Mouse (Mus musculus): Measurements from ENCODE around the gene Atic. TPM values are rescaled to one million over a fixed set of nuclear protein-coding genes. Genes with fewer than 3 reads are reported as not detected.

Gene Atic
- polyA plus RNA-seq, 1 experiment, result 19.2 TPM

GRCm38 (mm10) chr1:71576837-71577236 lies 19.9 kb downstream of the Atic start:
- Histone ChIP-seq H3K36me3 (ENCODE audit: control insufficient read depth, insufficient read depth, low read length) (peaks cover 1% of the 10 kb centered on the region; the same call in 1 of the 2 replicates), H3K4me3 (ENCODE audit: insufficient read depth, low read depth, low read length) (no peak overlapping the region), H3K4me1 (ENCODE audit: control insufficient read depth, insufficient read depth, low read length) (no peaks in the 10 kb centered on the region; the same call in 1 of the 2 replicates), H3K27me3 (replicated peaks; ENCODE audit: control insufficient read depth, insufficient read depth, low read length) (no peaks in the 10 kb centered on the region), H3K27ac (ENCODE audit: insufficient read depth, low read depth, low read length) (no peak overlapping the region)
- DNase-seq, result no peak
- WGBS, result 91% methylated on average over 6 of the region's 6 CpGs
- no peak for TF ChIP-seq CTCF (conservative IDR thresholded peaks at IDR 0.05; ENCODE audit: insufficient read depth, insufficient read length, low read depth, low read length)
- TF ChIP-seq POLR2A (IDR thresholded peaks at IDR 0.05; ENCODE audit: low read depth, low read length), result no peak

- no peaks in the 10 kb centered on the region; the same call in 1 of the 2 replicates for H3K4me1 ChIP-seq (ENCODE audit: control insufficient read depth, insufficient read depth, low read length)
- 58% methylated on average over 4 of the region's 4 CpGs for WGBS
- TF ChIP-seq CTCF (conservative IDR thresholded peaks at IDR 0.05; ENCODE audit: insufficient read depth, insufficient read length, low read depth, low read length) (no peak), POLR2A (IDR thresholded peaks at IDR 0.05; ENCODE audit: low read depth, low read length) (no peak)
- H3K27ac ChIP-seq (ENCODE audit: insufficient read depth, low read depth, low read length), result no peak overlapping the region
- peak; percentile 78 for DNase-seq
- peaks cover 1% of the 10 kb centered on the region; the same call in 1 of the 2 replicates for H3K36me3 ChIP-seq (ENCODE audit: control insufficient read depth, insufficient read depth, low read length)
- H3K4me3 ChIP-seq (ENCODE audit: insufficient read depth, low read depth, low read length), result no peak overlapping the region
- H3K27me3 ChIP-seq (replicated peaks; ENCODE audit: control insufficient read depth, insufficient read depth, low read length), result no peaks in the 10 kb centered on the region
These were observed 22.6 kb downstream of the Atic start for GRCm38 (mm10) chr1:71579526-71579925.

- no peaks in the 10 kb centered on the region for H3K27me3 ChIP-seq (replicated peaks; ENCODE audit: control insufficient read depth, insufficient read depth, low read length)
- no peak for TF ChIP-seq CTCF (conservative IDR thresholded peaks at IDR 0.05; ENCODE audit: insufficient read depth, insufficient read length, low read depth, low read length)
- TF ChIP-seq POLR2A (IDR thresholded peaks at IDR 0.05; ENCODE audit: low read depth, low read length), result no peak
- no peak overlapping the region for H3K27ac ChIP-seq (ENCODE audit: insufficient read depth, low read depth, low read length)
- no peak for DNase-seq
- WGBS, result 94% methylated on average over 12 of the region's 12 CpGs
- no peaks in the 10 kb centered on the region; the same call in 1 of the 2 replicates for H3K4me1 ChIP-seq (ENCODE audit: control insufficient read depth, insufficient read depth, low read length)
- H3K4me3 ChIP-seq (ENCODE audit: insufficient read depth, low read depth, low read length), result no peak overlapping the region
- peaks cover 1% of the 10 kb centered on the region; the same call in 1 of the 2 replicates for H3K36me3 ChIP-seq (ENCODE audit: control insufficient read depth, insufficient read depth, low read length)
These were observed 23.5 kb downstream of the Atic start for GRCm38 (mm10) chr1:71580408-71580807.

GRCm38 (mm10) chr1:71583302-71583701 lies 26.4 kb downstream of the Atic start:
- H3K27me3 ChIP-seq (replicated peaks; ENCODE audit: control insufficient read depth, insufficient read depth, low read length), result no peaks in the 10 kb centered on the region
- H3K27ac ChIP-seq (ENCODE audit: insufficient read depth, low read depth, low read length), result no peak overlapping the region
- no peak for TF ChIP-seq POLR2A (IDR thresholded peaks at IDR 0.05; ENCODE audit: low read depth, low read length)
- TF ChIP-seq CTCF (conservative IDR thresholded peaks at IDR 0.05; ENCODE audit: insufficient read depth, insufficient read length, low read depth, low read length), result no peak
- no peak for DNase-seq
- H3K36me3 ChIP-seq (ENCODE audit: control insufficient read depth, insufficient read depth, low read length), result no peaks in the 10 kb centered on the region
- H3K4me3 ChIP-seq (ENCODE audit: insufficient read depth, low read depth, low read length), result no peak overlapping the region
- 93% methylated on average over 8 of the region's 8 CpGs for WGBS
- H3K4me1 ChIP-seq (ENCODE audit: control insufficient read depth, insufficient read depth, low read length), result no peaks in the 10 kb centered on the region; the same call in 1 of the 2 replicates

- Histone ChIP-seq H3K27me3 (replicated peaks; ENCODE audit: control insufficient read depth, insufficient read depth, low read length) (no peaks in the 10 kb centered on the region), H3K36me3 (ENCODE audit: control insufficient read depth, insufficient read depth, low read length) (no peaks in the 10 kb centered on the region), H3K27ac (ENCODE audit: insufficient read depth, low read depth, low read length) (no peak overlapping the region), H3K4me1 (ENCODE audit: control insufficient read depth, insufficient read depth, low read length) (no peaks in the 10 kb centered on the region; the same call in 1 of the 2 replicates), H3K4me3 (ENCODE audit: insufficient read depth, low read depth, low read length) (no peak overlapping the region)
- no peak for DNase-seq
- WGBS, result 89% methylated on average over 7 of the region's 7 CpGs
- TF ChIP-seq CTCF (conservative IDR thresholded peaks at IDR 0.05; ENCODE audit: insufficient read depth, insufficient read length, low read depth, low read length) (no peak), POLR2A (IDR thresholded peaks at IDR 0.05; ENCODE audit: low read depth, low read length) (no peak)
These were observed 26.9 kb downstream of the Atic start for GRCm38 (mm10) chr1:71583900-71584299.

GRCm38 (mm10) chr1:71586658-71587057 lies 29.7 kb downstream of the Atic start:
- H3K36me3 ChIP-seq (ENCODE audit: control insufficient read depth, insufficient read depth, low read length), result no peaks in the 10 kb centered on the region
- H3K27me3 ChIP-seq (replicated peaks; ENCODE audit: control insufficient read depth, insufficient read depth, low read length), result no peaks in the 10 kb centered on the region
- no peaks in the 10 kb centered on the region for H3K4me1 ChIP-seq (ENCODE audit: control insufficient read depth, insufficient read depth, low read length)
- no peak for TF ChIP-seq CTCF (conservative IDR thresholded peaks at IDR 0.05; ENCODE audit: insufficient read depth, insufficient read length, low read depth, low read length)
- TF ChIP-seq POLR2A (IDR thresholded peaks at IDR 0.05; ENCODE audit: low read depth, low read length), result no peak
- H3K27ac ChIP-seq (ENCODE audit: insufficient read depth, low read depth, low read length), result no peak overlapping the region
- no peak for DNase-seq
- WGBS, result 90% methylated on average over 7 of the region's 7 CpGs
- no peak overlapping the region for H3K4me3 ChIP-seq (ENCODE audit: insufficient read depth, low read depth, low read length)

- Histone ChIP-seq H3K4me3 (ENCODE audit: insufficient read depth, low read depth, low read length) (no peak overlapping the region), H3K36me3 (ENCODE audit: control insufficient read depth, insufficient read depth, low read length) (no peaks in the 10 kb centered on the region), H3K4me1 (ENCODE audit: control insufficient read depth, insufficient read depth, low read length) (no peaks in the 10 kb centered on the region), H3K27ac (ENCODE audit: insufficient read depth, low read depth, low read length) (no peak overlapping the region), H3K27me3 (replicated peaks; ENCODE audit: control insufficient read depth, insufficient read depth, low read length) (no peaks in the 10 kb centered on the region)
- no peak for DNase-seq
- TF ChIP-seq CTCF (conservative IDR thresholded peaks at IDR 0.05; ENCODE audit: insufficient read depth, insufficient read length, low read depth, low read length) (no peak), POLR2A (IDR thresholded peaks at IDR 0.05; ENCODE audit: low read depth, low read length) (no peak)
- WGBS, result 96% methylated on average over 11 of the region's 11 CpGs
These were observed 33.1 kb downstream of the Atic start for GRCm38 (mm10) chr1:71590038-71590437.
